ENCODE assay signal across 19 mouse cellular contexts in the genomic region with DNA sequence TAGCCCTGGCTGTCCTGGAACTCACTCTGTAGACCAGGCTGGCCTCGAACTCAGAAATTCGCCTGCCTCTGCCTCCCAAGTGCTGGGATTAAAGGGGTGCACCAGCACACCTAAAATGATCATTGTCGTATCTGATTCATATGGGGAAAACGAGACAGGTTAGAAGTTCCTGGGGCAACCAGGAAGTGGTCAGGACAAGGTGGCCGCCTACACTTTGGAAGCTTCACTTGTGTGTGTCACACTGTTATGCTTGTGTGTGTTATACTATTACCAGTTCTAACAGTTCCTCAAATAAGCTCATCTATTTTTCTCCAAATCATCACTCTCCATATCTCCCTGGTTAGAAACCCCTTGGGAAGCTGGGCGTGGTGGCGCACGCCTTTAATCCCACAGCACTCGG.
"Had no signal": no experiment of that assay in that cellular context is flagged by ENCODE, and none has a peak within 500 bp of the region (broad histone marks: within the 10 kb centered on the region; RNA-seq: fewer than 3 reads in every experiment).

No protein-coding gene starts in this region.

- H3K9me3 ChIP-seq: limb, embryonic 12.5 days; limb, embryonic 15.5 days; megakaryocyte, embryonic 14.5 days; midbrain, embryonic 10.5 days; midbrain, embryonic 13.5 days; neural tube, embryonic 12.5 days had no signal

- H3K9ac ChIP-seq: limb, embryonic 12.5 days; limb, embryonic 15.5 days; liver, embryonic 14.5 days; liver, postnatal 0 days; lung, embryonic 14.5 days; midbrain, embryonic 13.5 days; neural tube, embryonic 12.5 days had no signal

- DNase-seq: kidney, adult 8-10 months; kidney, postnatal 14 days; kidney, postnatal 4 days; left cerebral cortex, postnatal 4 days; liver, postnatal 0 days; lung, embryonic 14.5 days; retina, postnatal 1 day; thymus, adult 18-20 months; thymus, postnatal 14 days had no signal

- H3K4me3 ChIP-seq: limb, embryonic 12.5 days; limb, embryonic 15.5 days; midbrain, embryonic 10.5 days; midbrain, embryonic 13.5 days; myocyte; neural tube, embryonic 12.5 days had no signal

- H3K4me2 ChIP-seq: limb, embryonic 12.5 days; limb, embryonic 15.5 days; liver, embryonic 11.5 days; lung, embryonic 14.5 days; midbrain, embryonic 13.5 days; neural tube, embryonic 12.5 days had no signal

- ATAC-seq: liver, postnatal 0 days; midbrain, embryonic 13.5 days; midbrain, embryonic 16.5 days had no signal

- H3K27ac ChIP-seq: limb, embryonic 12.5 days; limb, embryonic 15.5 days; liver, embryonic 14.5 days; midbrain, embryonic 10.5 days; midbrain, embryonic 13.5 days; neural tube, embryonic 12.5 days had no signal

- H3K27me3 ChIP-seq: limb, embryonic 12.5 days; limb, embryonic 15.5 days; midbrain, embryonic 13.5 days; neural tube, embryonic 12.5 days had no signal

- H3K4me1 ChIP-seq: midbrain, embryonic 13.5 days had no signal

- H3K36me3 ChIP-seq: limb, embryonic 12.5 days; limb, embryonic 15.5 days; midbrain, embryonic 10.5 days; midbrain, embryonic 13.5 days; neural tube, embryonic 12.5 days had no signal
